Mouse (Mus musculus) ES-E14 (cell line): ENCODE measurements at regions not wholly inside any gene's neighbourhood (a gene's known extent, or its start where the extent isn't known, plus 50 kb on each side); places are given as distances from the start of the nearest gene placed in this dataset.

Experiments used
- CHD2 ChIP-seq: IDR thresholded peaks from 2 replicates; pipeline ENCODE4 v1.6.1; 2014; ENCODE audit warnings: mild to moderate bottlenecking, low read depth, low read length, inconsistent platforms
- HCFC1 ChIP-seq: IDR thresholded peaks from 2 replicates; pipeline ENCODE4 v1.6.1; 2012; ENCODE audit warnings: low read length, inconsistent platforms, borderline replicate concordance; ENCODE audit not compliant: insufficient read depth
- MAFK ChIP-seq: IDR thresholded peaks from 2 replicates; pipeline ENCODE4 v1.6.1; 2014; ENCODE audit warnings: mild to moderate bottlenecking, low read depth, low read length, inconsistent platforms; ENCODE audit not compliant: insufficient read depth
- ZC3H11A ChIP-seq: IDR thresholded peaks from 2 replicates; pipeline ENCODE4 v1.6.1; 2012; ENCODE audit warnings: low read depth, mild to moderate bottlenecking, inconsistent platforms, low read length, borderline replicate concordance
- ZNF384 ChIP-seq: IDR thresholded peaks from 2 replicates; pipeline ENCODE4 v1.6.1; 2012; ENCODE audit warnings: low read depth, low read length, inconsistent platforms

DNA sequence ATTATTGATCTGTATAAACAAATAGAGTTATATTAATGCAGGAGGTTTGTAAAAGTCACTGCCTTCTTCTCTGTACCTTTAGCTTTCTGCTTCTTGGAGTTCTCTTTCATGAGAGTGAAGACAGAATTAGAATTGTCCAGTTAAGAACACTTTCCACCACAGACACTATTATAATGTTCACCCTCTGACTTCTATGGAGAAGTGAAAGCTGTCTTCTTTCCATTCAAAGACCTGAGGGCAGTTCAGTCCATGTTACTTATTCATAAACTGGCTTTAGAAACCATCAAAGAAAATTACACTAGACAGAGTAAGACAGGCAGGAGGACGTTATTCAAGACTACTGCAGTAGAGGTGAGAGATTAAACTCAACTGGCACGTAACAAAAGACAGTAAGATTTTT, 262.6 kb downstream of the Serpinb8 start:
- TF ChIP-seq CHD2 = no peak
- TF ChIP-seq ZNF384 = no peak
- no peak for TF ChIP-seq HCFC1
- no peak for TF ChIP-seq ZC3H11A
- no peak for TF ChIP-seq MAFK
